Mouse (Mus musculus) lung, postnatal 4 days (tissue): ENCODE data around the gene Sox1.

Experiments used
- DNase-seq, 2 experiments: peaks; one replicate each; pipeline ENCODE4 v3.0.0; 2021

Gene Sox1

GRCm38 (mm10) chr8:12427346-12427745 is 32.3 kb downstream of the Sox1 start:
- no peak for DNase-seq

GRCm38 (mm10) chr8:12427886-12428799 is 33.0 kb downstream of the Sox1 start:
- DNase-seq, result no peak

GRCm38 (mm10) chr8:12428931-12429330 is 33.8 kb downstream of the Sox1 start:
- no peak for DNase-seq

GRCm38 (mm10) chr8:12429601-12430172 is 34.6 kb downstream of the Sox1 start:
- no peak for DNase-seq

DNA sequence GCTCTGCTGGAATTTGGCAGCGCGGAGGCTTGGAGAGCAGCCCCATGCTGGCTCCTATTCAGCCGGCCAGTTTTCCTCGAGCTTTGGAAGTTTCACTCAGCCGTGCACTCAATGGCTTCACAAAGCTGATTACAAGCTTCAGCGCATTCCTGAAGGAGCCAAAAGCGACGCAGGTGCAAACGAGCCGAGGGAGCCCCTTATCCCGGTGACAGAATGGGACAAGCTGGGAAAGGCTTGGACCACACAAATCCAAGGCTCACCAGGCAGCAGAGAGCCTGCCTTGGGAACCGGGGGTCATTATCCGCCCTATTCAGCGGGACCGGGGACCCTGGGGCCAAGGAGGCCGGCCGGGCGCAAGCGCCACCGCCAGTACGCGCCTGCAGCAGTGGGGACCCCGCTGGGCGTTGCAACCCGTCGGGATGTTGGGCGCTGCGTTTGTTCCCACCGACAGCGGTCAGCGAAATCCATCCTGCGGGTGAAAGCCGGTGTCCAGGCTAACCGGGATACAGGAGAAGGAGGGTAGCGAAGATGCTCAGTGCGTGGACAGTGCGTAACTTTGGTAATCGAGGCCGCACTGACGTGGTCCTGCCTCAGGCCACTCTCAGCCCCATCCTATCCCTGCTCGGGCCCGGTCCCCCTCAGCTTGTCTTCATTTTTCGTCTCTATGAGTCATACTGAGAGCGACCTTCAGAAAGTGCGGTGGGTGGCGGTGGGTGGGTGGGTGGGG is 35.2 kb downstream of the Sox1 start:
- DNase-seq, result no peak

DNA sequence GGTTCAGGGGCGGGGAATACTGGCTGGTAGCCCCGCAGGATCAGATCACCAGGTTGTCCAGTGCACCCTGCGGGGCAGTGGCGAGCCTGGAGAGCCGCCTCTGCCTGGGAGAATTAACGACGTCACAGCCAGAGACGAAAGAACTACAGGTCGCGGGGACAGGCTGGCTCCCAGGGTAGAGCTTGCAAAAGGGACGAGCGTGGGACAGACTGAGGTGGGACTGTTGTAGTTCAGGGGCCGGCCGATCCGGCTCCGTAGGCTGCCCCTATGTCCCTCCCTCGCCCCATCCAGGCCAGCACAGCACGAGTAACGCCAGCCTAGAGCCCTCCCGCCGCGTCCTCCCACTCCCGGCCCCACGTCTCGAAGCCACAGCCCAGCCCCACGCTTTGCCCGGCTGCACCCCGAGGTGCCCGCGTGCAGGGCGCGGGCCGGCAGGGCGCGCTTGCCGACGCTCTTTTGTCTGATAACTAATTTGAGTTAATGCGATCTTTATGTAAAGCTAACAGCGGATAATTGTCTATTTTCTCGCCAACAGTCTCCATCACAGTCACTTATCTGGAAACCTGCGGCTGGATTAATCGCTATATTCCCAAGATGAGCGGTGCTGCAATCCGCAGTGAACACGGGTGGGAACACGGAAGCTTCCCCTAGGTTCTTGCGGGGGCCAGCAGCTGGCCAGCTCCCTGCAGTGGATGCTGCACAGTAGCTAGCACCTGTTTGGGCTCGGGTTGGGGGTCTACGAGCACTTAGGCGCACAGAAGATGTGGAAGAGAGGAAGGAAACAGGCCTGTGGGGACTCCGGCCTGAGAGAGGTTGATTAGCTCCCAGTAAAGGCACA is 36.0 kb downstream of the Sox1 start:
- no peak for DNase-seq

- no peak for DNase-seq
These were observed 36.6 kb downstream of the Sox1 start for GRCm38 (mm10) chr8:12431738-12432055.

GRCm38 (mm10) chr8:12432546-12432945 is 37.5 kb downstream of the Sox1 start:
- no peak for DNase-seq

DNA sequence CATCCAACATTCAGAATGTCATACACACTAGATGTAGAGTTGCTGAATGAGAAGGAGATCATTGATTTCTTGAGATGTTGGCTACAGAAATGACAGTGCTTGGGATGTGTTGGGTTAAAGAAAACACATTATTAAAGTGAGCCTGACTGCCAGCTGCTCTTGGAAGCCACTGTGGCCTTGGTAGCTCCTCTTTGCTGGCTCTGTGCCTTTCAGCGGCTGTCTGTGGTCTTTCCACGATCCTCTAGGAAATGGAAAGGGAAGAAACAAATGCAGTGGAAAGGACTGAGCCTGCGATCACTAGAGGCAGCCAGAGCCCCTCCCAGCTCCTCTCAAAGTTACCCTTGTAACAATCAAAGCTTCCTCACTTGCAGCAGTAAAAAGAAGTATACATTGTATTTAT is 39.7 kb downstream of the Sox1 start:
- DNase-seq, result no peak

DNA sequence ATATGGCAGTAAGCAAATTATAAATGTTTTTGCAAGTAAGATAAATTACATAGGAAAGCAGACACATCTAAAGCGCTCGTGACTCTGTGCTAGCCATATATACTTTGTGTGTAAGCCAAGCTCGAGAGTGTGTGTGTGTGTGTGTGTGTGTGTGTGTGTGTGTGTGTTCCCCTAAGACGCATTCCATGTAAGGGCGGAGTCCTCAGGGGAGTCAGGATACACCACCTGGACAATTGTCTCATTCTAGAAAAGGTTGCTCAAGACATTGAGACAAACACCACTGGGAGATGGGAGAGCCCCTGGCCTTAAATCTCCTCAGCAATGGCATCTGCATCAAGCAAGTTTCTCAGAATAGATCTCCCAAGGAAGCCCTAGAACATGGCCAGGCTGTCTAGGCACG is 42.9 kb downstream of the Sox1 start:
- no peak for DNase-seq

- DNase-seq, result no peak
These were observed 43.9 kb downstream of the Sox1 start for GRCm38 (mm10) chr8:12439044-12439443.

DNA sequence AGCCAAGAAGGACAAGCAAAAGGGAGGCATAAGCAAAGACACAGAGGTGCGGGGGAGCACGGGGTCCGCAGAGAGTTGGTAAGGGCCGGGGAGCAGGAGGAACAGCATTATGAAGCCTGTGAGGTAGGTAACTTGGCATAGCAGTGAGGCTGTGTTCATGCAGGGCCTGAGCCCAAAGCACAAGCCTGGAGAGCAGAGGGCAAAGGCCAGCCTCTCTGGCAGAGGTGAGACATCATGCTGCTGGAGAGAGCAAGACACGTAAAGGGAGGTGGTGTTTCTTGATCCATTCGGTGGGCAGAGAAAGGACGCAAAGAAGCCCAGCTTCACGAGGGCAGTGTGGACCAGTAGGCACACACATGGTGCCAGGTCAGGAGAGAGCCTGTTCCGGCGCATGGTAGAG is 44.8 kb downstream of the Sox1 start:
- no peak for DNase-seq

DNA sequence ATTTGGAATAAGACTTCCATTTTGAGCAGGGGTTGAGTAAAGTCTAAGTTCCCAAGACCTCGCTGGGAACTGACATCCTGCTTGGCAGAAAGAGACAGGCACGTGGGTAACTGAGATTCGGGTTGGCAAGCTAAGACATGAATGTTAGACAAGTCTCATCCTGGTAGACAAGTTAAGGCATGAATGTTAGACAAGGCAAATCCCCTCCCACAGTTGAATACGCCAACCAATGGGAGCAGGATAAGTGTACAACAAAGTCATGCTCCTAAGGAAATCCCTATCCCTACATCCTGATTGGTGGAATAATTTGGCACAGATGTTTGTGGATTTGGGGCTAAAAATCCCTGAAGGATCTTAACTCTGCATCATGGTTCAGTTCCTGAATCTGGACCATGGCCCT is 45.9 kb downstream of the Sox1 start:
- no peak for DNase-seq

DNA sequence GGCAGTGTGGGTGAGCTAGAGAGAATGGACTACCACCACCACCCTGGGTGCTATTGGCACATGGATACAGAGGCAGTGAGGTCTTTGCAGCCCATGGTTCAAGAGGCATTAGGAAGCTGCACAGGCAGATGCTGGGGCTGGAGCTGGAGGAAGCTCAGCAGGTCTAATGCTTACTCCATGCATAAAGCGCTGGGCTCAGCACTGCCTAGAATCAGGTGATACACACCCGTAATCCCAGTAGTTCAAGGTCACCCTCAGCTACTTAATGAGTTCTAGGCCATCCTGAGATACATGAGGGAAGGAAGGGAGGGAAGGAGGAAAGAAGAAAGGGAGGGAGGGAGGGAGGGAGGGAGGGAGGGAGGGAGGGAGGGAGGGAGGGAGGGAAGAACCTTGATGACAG is 50.2 kb downstream of the Sox1 start:
- no peak for DNase-seq

DNA sequence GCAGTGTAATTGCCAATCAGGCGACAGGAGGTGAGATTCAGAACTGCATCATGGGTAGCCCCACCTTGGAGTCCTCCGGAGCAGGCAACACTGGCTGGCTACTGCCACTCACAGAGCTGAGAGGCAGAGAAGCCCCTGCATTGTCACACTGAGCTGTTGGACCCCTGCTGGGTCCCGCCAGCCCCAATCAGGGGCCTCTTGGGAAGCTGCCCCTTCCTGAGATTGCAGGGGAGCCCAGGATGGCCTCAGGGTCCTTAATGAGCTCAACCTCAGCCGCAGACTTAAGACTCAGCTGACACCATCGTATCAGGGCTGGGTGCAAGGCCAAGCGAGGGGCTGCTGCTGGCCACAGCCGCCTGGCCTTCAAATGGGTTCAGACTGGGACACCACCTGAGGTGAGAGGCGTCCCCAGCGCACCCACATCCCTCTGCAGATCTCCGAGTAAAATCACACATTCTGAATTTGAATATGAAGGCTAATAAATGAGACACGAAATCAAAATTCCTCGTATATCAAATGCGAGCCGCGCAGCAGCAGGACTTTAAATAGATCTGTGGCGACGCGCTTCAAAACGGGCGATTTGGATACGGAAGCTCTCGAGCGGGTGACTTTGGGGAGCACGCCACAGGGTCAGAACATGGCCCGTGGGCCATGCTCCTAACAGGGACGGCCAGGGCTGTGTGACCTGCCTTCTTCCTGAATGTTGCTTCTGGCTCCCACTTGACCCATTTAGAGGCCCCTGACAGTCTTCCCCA is 51.0 kb downstream of the Sox1 start:
- DNase-seq, result no peak
